Mouse (Mus musculus) olfactory bulb, adult 2 months (tissue): ENCODE measurements around the gene Cct7. TPM values are rescaled to one million over a fixed set of nuclear protein-coding genes. Genes with fewer than 3 reads are reported as not detected.
"Not testable (repeated sequence)": the region's sequence is repeated elsewhere in the genome, so short reads cannot be mapped to it uniquely, and the experiment has no call there.

Experiments used
- H3K27ac ChIP-seq: fragments of 200-500 bp; 2 replicates; pipeline ENCODE4 v1.5.1; 2012; ENCODE audit warnings: low read depth, low read length; ENCODE audit not compliant: insufficient read depth
- H3K4me1 ChIP-seq: fragments of 200-500 bp; 2 replicates; pipeline ENCODE4 v1.6.1; 2012; ENCODE audit warnings: low read length; ENCODE audit not compliant: control insufficient read depth, insufficient read depth
- H3K4me3 ChIP-seq: fragments of 200-500 bp; 2 replicates; pipeline ENCODE4 v1.5.1; 2012; ENCODE audit warnings: mild to moderate bottlenecking, low read depth, low read length, moderate library complexity; ENCODE audit not compliant: insufficient read depth
- CTCF ChIP-seq: fragments of 200-500 bp; IDR thresholded peaks from 2 replicates; pipeline ENCODE4 v1.5.1; 2012; ENCODE audit warnings: low read depth, mild to moderate bottlenecking, low read length, moderate library complexity; ENCODE audit not compliant: insufficient read depth
- POLR2A ChIP-seq: fragments of 200-500 bp; IDR thresholded peaks from 2 replicates; pipeline ENCODE4 v1.6.1; 2012; ENCODE audit warnings: mild to moderate bottlenecking, low read depth, low read length, moderate library complexity; ENCODE audit not compliant: insufficient read depth
- WGBS: fragments of 180-500 bp; shearing (Covaris S2); methylation state at CpG from one replicate; pipeline ENCODE4 v1.1.7; 2018; 5-methylcytosine and 5-hydroxymethylcytosine counted together
- polyA plus RNA-seq: library from polyadenylated mRNA; stranded (reverse); fragments of >200 nt; gene quantifications from 2 replicates; pipeline ENCODE4 v1.2.4, GENCODE M21; 2012; ENCODE audit warnings: low replicate concordance; ENCODE audit not compliant: missing spikeins, insufficient read depth, insufficient read length

Cct7 gene
- polyA plus RNA-seq, 1 experiment, result not detected

DNA sequence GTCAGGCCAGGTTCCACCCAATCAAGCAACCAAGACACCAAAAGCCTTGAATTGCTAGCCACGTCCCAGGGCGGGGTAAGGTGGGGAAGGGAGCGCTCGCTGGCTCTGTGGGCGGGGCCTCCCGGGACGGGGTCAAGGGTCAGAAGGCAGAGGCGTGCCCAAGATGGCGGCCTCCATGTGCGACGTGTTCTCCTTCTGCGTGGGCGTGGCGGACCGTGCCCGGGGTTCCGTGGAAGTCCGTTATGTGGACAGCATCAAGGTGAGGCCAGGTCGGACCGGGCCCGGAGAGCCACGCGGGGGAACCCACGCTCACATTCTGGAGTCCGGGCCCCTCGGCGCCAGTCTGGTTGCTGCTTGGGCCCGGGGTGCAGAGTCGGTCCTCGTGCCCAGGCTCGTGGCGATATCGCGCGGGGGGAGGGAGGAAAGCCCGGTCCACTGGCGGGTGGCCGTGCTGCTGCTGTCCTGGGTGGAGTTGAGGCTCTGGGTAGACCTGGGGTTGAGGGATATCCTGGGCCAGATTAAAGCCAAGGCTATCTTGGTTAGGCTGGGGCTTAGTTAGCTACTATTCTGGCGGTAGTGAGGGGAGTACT is 19.4 kb upstream of the Cct7 start, which contains the start of gene Smyd5:
Smyd5 (plus strand) TSS at position 148 of the 590 bp plus-strand sequence.
- peaks cover 3% of the 10 kb centered on the region for H3K4me1 ChIP-seq
- no peak within 1 kb of the TSS for H3K27ac ChIP-seq
- WGBS, result under 1% methylated on average over 39 of the region's 39 CpGs
- TF ChIP-seq POLR2A (no peak), CTCF (no peak)
- H3K4me3 ChIP-seq, result peak within 1 kb of the TSS; percentile 59

DNA sequence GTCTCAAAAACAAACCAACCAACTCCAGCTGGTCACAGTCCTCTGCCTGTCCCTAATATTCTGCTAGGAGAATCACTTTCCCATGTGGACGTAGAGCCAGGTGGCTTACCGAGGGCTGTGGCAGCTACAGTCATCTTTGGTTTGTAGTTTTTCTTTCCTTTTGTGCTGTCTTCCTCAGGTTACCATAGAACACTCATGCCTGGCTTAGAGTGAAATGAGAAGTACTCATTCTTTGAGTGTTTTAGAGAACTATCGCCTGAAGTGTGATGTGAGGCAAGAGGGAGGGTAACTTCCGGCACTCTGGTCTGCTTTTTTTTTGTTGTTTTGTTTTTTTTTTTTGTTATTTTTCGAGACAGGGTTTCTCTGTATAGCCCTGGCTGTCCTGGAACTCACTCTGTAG is 17.4 kb upstream of the Cct7 start:
- TF ChIP-seq CTCF (no peak), POLR2A (no peak)
- no peak overlapping the region for H3K27ac ChIP-seq
- H3K4me3 ChIP-seq, result no peak overlapping the region
- 87% methylated on average over 5 of the region's 5 CpGs for WGBS
- H3K4me1 ChIP-seq, result peaks cover 3% of the 10 kb centered on the region

DNA sequence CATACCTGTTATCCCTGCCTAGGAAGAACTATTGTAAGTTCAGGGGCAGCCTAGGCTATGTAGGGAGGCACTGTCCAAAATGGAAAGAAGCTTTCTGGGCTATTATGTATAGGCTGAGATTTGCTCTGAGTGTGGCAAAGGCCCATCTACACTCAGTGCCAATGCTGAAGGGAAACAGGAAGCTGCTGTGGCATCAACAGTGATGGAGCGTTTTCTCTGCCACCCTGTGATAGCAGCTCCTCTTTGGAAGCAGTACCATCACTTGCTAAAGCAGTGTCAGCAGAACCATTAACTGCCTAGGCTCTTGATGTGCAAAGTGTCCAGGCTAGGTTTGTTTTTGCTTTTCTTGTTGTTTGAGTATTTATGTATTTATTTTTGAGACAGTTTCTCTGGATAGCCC is 15.1 kb upstream of the Cct7 start:
- no peak overlapping the region for H3K4me3 ChIP-seq
- WGBS, result 80% methylated on average over 1 of the region's 1 CpGs
- no peak overlapping the region for H3K27ac ChIP-seq
- peaks cover 3% of the 10 kb centered on the region for H3K4me1 ChIP-seq
- TF ChIP-seq CTCF (no peak), POLR2A (no peak)

DNA sequence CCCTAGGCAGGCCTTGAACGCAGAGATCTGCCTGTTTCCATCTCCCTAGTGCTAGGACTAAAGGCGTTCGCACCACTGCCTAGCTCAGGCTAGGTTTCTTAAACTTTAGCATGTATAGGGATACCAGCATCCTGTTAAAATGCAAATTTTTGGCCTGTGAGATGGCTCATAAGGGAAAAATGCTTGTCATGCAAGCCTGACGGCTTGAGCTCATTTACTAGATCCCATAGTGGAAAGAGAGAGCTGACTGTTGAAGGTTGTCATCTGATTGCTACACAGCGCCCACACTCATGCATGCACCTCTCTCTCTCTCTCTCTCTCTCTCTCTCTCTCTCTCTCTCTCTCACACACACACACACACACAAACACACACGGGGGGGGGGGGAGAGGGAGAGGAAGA is 14.7 kb upstream of the Cct7 start:
- 92% methylated on average over 5 of the region's 6 CpGs for WGBS
- no peak overlapping the region for H3K27ac ChIP-seq
- no peak for TF ChIP-seq POLR2A
- TF ChIP-seq CTCF, result no peak
- H3K4me3 ChIP-seq, result no peak overlapping the region
- peaks cover 2% of the 10 kb centered on the region for H3K4me1 ChIP-seq

DNA sequence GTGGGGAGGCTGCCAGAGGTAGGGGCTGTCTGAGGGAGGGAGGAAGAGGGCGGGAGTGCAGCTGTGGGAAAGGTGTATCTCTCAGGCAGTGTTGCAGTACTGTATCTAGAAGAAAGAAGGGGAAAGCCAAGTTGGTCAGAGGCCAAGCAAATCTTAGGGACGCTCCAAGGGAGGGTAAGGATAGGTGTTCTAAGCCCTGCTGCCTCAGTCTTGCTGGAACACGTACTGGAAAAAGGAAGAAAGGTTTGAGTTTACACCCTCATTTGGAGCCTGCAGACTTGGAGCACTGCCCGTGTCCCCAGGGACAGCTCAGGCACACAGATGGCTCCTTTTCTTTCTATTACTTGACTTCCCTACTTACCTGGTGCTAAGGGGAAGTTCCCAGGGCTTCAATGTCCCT is 10.2 kb upstream of the Cct7 start:
- Histone ChIP-seq H3K4me1 (peaks cover 4% of the 10 kb centered on the region; the same call in 1 of the 2 replicates), H3K4me3 (no peak overlapping the region), H3K27ac (no peak overlapping the region)
- TF ChIP-seq POLR2A (no peak), CTCF (no peak)
- 84% methylated on average over 4 of the region's 4 CpGs for WGBS

DNA sequence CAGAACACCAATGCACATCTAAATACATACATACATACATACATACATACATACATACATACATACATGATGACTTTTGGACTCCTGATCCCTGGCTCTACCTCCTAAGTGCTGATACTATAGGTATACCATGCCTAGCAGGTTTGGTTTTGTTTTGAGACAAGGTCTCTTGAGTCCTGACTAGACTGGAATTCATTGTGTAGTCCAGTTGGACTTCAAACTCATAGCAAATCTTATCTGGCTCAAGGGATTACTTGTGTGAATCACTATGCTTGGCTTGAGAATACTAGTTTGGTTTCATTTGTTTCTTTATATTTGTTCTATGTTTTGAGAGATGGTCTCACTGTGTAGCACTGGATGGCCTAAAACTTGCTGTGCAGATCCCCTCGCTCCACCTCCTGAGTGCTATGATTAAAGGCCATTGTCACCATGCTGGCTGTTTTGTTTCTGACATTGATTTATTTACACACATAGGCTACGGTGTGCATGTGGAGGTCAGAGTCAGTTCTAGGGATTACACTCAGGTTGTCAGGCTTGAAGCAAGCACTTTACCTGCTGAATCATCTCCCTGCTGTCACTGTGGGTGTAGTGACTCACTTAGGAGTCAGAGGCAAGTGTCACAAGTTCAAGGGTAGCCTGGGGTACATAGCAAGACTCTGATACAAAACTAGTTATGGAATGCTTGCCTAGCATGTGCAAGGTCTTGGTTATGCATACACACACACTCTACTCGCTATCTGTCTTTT is 7.7 kb upstream of the Cct7 start:
- Histone ChIP-seq H3K4me3 (no peak overlapping the region), H3K27ac (no peak overlapping the region), H3K4me1 (peaks cover 4% of the 10 kb centered on the region; the same call in 1 of the 2 replicates)
- 83% methylated on average over 3 of the region's 3 CpGs for WGBS
- TF ChIP-seq CTCF, result no peak
- no peak for TF ChIP-seq POLR2A

DNA sequence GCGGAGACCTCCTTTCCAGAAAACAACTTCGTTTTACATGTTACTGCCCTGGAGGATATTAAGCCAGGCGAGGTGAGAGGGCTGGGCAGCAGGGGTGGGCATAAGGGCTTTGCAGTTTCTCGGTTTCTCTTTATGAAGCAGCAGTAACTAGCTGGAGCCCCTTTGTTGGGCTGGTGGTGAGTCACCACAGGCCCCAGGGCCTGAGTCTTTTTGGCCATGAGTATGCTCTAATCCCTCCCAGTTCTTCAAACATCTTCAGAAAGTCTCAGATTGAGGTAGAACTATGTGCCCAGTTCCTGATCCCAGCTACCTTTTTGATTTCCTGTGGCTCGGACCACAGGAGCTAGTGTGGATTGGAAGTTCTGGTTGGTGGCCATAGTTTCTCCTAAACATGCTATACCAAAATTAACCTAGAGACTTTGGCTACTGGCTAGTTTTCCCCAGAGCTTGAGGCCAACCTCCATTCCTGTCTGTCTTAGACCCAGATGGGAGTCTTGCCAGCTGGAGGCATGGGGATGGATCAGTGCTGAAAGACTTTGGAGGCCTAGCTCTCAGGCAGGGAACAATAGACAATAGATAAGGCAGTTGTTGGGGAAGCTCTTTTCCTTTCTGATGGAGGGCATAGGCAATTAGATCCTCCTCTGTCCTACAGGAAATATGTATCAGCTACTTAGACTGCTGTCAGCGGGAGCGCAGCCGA is 6.9 kb upstream of the Cct7 start:
- H3K4me3 ChIP-seq, result no peak overlapping the region
- H3K4me1 ChIP-seq, result peaks cover 4% of the 10 kb centered on the region; the same call in 1 of the 2 replicates
- H3K27ac ChIP-seq, result no peak overlapping the region
- 88% methylated on average over 8 of the region's 8 CpGs for WGBS
- TF ChIP-seq CTCF, result no peak
- TF ChIP-seq POLR2A, result no peak

DNA sequence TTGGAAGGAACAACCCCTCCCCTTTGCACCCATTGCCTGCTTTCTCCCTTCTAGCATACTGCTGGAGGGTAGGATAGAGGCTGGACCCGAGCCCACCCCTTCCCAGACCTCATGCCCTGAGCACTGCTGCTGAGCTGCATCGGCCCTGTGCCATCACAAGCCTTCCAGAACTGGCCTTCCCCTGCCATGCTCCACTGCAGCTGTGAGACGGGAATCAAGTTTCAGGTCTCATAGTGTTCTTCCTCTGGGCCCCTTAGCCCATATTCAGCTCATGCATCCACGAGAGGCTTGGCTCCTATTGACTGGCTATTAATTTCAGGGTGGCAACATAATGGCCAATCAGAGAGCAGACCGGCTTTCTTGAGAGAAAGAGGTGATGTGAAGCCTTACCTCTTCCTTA is 6.0 kb upstream of the Cct7 start:
- WGBS, result 81% methylated on average over 5 of the region's 5 CpGs
- TF ChIP-seq CTCF (no peak), POLR2A (no peak)
- Histone ChIP-seq H3K27ac (no peak overlapping the region), H3K4me1 (peaks cover 4% of the 10 kb centered on the region; the same call in 1 of the 2 replicates), H3K4me3 (no peak overlapping the region)

DNA sequence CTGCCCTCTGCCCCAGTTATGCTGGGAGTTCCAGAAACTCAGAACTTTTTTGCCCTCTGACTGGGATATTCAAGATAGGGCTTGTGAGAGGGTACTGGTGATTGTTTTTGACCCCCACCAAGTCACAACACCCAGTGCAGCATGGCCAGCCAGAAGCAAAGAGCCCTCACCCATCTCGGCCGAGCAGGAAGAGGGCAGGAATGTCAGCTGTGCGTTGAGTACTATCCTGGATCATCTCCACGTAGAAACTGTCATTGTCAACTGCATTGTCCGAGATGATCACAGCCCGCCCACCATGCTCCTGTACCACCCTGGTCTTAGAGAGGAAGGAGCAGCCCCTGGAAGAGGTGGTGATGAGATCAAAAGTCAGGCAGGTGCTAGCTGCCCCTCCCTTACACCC is 4.0 kb upstream of the Cct7 start:
- peaks cover 4% of the 10 kb centered on the region; the same call in 1 of the 2 replicates for H3K4me1 ChIP-seq
- no peak overlapping the region for H3K4me3 ChIP-seq
- WGBS, result 93% methylated on average over 6 of the region's 6 CpGs
- no peak overlapping the region for H3K27ac ChIP-seq
- TF ChIP-seq POLR2A, result no peak
- TF ChIP-seq CTCF, result no peak

DNA sequence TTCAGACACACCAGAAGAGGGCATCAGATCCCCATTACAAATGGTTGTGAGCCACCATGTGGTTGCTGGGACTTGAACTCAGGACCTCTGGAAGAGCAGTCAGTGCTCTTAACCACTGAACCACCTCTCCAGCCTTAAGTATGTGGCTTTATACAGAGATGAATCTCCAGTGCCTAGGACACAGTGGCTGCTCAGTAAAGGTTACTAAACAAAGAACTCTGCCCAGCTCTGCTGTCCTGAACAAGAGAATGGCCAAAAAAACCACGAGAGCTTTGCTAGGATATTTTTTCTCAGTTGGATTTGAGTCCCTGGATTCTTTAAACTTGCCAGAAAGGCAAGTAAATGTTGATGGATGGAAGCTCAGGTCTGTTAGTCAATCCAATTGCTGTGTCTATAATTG is 1.2 kb upstream of the Cct7 start:
- not testable (repeated sequence) for H3K4me1 ChIP-seq, H3K27ac ChIP-seq, H3K4me3 ChIP-seq
- 63% methylated on average over 1 of the region's 1 CpGs for WGBS
